Mouse (Mus musculus) brain, embryonic 14.5 days (tissue): ENCODE data around the gene Pan3. TPM values are rescaled to one million over a fixed set of nuclear protein-coding genes. Genes with fewer than 3 reads are reported as not detected.
"Not testable (repeated sequence)": the region's sequence is repeated elsewhere in the genome, so short reads cannot be mapped to it uniquely, and the experiment has no call there.

Source experiments
- DNase-seq: peaks from one replicate; pipeline ENCODE4 v3.0.0-alpha.2; 2011; ENCODE audit warnings: low read depth
- CTCF ChIP-seq: fragments of 200-500 bp; IDR thresholded peaks from 2 replicates; pipeline ENCODE4 v1.5.1; 2012; ENCODE audit warnings: inconsistent platforms, mild to moderate bottlenecking, moderate library complexity, borderline replicate concordance; ENCODE audit not compliant: insufficient read depth, insufficient read length; ENCODE audit errors: extremely low read depth
- POLR2A ChIP-seq: fragments of 200-500 bp; IDR thresholded peaks from 2 replicates; pipeline ENCODE4 v1.6.1; 2012; ENCODE audit warnings: mild to moderate bottlenecking, inconsistent platforms, borderline replicate concordance; ENCODE audit not compliant: poor library complexity, insufficient read depth, insufficient read length, severe bottlenecking; ENCODE audit errors: extremely low read depth
- polyA plus RNA-seq: library from polyadenylated mRNA; depleted of rRNA; stranded (reverse); fragments of >200 nt; gene quantifications from 2 replicates; pipeline ENCODE4 v1.2.3, GENCODE M21; 2012

Pan3 gene
- polyA plus RNA-seq, 1 experiment: 54.6 TPM

DNA sequence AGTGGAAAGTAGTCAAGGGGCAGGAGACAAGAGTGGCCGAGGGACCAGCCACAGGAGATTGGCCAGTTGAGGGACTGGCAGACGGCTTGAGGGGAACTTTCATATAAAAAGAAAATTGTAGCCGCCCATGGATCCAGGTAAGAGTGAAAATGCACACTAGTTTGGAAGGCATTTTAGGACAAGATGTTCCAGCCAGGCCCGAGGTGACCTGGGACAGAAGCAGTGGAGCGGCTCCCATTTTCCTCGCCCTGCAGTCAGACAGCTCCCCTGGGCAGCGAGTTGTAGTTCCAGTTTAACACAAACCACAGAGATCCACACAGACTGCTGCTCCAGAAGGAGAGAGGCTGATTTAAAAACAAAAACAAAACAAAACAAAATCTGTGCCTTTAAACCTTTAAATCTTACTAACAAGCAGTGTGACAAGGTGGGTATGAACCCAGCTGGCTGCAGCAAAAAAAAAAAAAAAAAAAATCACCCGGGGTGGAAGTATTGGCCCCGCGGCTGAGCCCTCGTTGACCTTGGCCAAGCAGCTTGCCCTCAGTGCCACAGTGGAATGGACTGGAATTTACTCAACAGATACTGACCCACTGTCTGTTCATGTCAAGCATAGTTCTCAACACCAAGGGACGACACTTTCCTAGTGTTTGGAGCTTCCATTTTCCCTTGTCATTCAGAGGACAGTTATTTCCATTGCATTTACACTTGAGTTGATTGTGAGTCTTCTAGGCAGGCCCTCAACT is 119.2 kb downstream of the Pan3 start:
- no peak for DNase-seq

DNA sequence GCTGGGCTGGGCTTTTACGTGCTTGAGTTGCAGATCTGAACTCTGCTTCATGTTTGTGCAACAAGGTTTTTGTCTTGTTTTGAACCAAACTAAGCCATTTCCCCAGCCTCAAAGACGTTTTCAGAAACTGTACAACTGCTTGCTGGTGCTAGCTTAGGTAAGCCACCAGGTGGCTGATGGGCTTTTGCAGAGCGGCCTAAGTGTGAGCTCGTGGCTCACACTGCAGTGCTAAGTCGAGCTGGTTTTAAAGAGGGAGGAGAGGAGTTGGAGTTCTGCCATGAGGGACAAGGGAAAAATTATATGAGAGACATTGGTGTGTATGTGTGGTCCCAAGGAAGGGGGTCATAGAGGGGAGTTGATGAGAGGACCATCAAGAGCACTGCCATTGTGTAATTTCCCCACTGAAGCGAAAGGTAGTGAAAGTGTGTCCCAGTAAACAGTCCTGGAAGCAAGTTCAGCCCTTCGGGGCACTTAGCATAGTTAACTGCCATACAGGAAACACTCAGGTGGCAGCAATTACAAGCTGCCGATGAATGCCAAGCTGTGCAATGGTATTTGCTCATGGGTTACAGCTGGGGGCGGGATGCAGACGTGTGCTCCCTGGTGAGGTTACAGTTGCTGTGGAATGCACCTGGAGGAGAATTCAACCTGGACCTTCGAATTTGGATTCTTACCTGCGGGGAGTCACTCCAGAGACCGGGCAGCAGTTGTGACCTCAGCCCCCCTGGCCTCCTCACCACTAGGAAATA is 122.1 kb downstream of the Pan3 start:
- TF ChIP-seq POLR2A (no peak), CTCF (no peak)
- no peak for DNase-seq

More for the DNA sequence above, 119.2 kb downstream of the Pan3 start:
- TF ChIP-seq CTCF (no peak), POLR2A (no peak)

DNA sequence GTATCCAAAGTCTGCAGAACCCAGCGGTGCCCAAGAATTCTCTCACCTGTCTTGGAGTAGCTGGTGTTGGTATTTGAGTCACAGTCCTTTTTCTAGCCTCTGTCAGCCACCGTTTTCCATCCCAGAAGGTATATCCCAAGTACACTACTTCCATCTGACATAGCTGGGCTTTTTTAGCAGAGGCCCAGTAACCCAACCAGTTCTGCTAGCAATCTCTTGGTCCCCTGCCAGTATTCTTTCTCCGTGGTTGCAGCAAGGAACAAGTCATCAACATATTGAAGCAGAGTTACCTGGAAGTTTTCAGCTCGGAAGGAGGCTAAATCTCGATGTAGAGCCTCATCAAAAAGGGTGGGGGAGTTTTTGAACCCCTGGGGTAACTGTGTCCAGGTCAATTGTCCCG is 127.7 kb downstream of the Pan3 start:
- not testable (repeated sequence) for DNase-seq

DNA sequence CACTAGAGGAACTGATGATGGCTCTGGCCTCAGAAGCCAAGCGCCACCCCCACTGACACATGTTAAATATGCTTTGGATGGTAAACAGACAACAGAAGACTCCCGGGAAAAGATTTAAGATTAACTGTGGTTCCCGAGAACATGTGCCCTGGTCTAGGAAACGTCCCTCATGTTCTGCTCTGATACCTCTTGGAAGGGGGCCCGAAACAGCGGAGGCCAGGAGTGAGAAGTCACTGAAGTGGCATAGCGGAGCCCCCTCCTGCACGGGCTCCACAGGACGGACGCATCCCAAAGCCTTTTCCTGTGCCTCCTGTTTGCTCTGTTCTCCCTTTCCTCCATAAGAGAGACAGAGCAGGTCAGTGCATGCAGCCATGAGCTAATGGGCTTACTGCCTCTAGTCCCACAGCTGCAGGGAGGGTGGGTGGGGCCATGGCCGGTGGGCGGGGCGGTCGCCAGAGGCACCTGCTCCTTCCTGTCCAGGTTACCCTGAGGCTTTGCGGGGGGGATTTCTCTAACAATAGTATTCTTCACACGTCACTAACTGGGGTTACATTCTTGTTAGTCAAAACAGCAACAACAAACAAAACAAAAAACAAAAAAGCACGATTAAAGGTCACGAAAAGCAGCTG is 133.7 kb downstream of the Pan3 start:
- no peak for TF ChIP-seq POLR2A
- no peak for TF ChIP-seq CTCF
- DNase-seq: no peak

DNA sequence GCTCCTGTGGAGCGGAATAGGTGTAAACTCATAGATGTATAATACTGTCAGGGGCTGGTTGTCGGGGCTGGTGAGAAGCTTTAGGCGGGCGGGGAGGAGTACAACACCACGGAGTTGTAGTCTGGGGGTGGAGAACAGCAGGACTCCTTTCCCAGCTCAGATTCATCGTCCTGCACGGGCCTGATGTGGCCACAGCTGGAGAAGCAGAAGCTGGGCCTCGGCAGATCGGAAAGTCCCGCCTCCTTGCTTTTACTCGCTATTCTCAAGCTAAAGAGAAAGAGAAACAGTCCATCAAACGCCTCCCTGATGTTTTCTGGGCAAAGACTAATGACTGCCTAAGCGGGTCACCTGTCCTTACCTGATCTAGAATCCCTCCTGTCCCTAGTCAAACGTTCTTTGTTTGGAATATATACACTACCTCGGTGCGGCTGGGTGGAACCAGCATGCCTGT is 134.2 kb downstream of the Pan3 start:
- TF ChIP-seq POLR2A (no peak), CTCF (no peak)
- DNase-seq: no peak

DNA sequence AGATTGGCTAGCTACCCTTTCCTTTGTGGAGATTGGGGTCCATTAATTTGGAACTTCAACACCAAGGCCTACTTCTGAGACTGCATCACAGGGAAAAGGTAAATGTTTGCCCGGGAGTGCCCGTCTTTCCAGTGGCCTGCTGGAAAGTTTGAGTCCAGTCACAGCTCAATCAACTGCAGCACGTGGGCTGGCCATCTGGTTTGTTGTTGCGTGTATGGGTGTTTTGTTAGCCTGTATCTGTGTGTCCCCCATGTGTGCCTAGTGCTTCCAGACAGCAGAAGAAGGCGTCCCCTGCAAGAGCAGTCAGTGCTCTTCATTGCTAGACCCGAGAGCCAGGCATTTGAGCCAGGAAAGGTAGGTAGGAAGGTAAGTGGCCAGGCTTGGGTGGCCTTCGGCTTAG is 135.5 kb downstream of the Pan3 start:
- DNase-seq: no peak
- TF ChIP-seq CTCF (no peak), POLR2A (no peak)

DNA sequence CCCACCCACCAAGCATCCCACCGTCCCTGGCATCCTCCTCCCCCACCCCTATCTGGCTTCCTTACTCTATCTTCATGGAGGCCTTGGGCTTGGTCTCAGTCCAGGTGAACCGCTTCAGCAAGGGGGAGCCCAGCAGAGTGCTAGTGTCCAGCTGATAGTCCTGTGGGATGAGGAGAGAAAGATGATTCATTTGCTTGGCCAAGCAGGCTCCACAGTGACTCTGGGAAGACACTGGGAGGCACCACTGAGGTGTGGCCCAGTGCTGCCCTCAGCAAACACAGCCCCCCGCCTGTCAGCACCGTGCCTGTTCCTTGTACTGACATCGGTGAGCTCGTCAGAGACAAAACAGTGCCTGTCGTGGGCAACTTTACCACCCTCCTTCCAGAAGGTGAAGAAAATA is 136.4 kb downstream of the Pan3 start:
- TF ChIP-seq CTCF (no peak), POLR2A (no peak)
- DNase-seq: no peak

DNA sequence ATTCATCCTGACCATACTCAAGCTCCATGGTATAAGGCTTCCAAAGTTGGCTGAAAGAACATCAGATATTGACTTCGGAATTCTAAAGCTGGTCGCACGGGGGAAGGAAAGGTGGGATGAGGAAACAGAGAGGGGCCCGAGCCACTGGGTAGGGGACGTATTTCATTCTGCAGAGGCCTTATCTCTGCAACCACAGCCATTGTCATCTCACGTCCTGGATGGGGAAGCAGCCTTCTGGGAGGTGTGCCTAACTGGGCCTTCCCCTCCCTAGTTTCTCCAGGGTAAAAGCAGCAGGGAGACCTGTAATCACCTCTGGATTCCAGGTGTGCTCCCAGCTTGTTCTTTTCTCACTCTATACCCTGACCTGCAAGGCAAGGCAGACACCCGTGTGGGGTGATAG is 142.7 kb downstream of the Pan3 start:
- no peak for DNase-seq
- no peak for TF ChIP-seq CTCF

DNA sequence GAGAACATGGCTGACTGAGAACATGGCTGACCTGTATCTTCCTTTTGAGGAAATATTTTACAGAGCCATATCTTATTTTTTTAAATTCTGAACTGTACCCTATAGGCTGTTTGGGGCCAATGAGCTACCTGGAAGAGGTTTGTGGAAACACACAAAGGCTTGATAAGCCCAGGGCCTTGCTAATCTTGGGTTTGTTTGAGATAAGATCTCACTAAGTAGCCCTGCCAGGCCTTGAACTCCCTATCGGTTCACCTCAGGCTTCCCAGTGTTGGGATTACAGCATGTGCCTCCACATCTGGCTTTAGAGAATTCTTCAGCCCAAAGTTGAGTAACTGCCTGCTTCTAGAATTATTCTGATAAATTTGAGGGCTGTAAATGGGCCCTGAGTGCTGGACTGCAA is 143.6 kb downstream of the Pan3 start:
- TF ChIP-seq CTCF: no peak
- TF ChIP-seq POLR2A: no peak
- no peak for DNase-seq

DNA sequence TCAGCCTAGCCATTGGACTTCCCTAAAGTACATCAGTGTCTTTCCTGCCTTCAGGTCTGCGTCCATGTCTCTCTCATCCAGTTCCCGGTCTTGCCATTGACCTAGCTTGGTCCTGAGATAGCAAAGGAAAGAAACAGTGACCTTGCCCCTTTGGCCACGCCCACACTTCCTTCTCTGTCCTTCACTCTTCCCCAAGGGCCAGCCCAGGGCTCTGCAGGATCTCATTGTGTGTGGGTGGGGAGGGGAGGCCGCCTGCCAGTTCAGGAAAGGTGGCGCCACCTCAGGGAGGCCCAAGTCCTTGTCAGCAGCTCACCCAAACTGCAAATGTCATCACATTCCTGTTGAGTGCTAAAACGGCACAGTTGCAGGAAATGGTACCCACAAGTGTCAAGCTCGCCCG is 144.6 kb downstream of the Pan3 start:
- no peak for TF ChIP-seq POLR2A
- no peak for TF ChIP-seq CTCF

DNA sequence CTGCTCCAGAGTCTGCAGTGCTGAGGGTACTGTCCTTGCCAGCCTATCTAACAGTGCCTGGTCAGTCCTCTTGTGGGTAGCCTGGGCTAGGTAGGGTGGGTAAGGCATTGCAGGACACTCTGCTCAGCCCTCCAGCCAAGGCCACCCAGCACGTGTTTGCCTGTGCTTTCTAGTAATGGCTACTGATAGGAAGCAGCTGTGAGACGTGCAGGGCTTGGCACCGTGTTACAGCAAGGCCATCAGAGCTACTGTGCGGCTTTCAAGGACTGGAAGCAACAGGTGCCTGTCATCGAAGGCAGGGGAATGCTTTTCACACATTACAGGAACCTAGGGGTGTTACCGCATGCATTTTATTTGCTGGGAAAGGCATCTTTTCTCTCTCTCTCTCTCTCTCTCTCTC is 147.0 kb downstream of the Pan3 start:
- no peak for DNase-seq
- TF ChIP-seq CTCF: no peak
- TF ChIP-seq POLR2A: no peak

More for the DNA sequence above, 144.6 kb downstream of the Pan3 start:
- no peak for DNase-seq

DNA sequence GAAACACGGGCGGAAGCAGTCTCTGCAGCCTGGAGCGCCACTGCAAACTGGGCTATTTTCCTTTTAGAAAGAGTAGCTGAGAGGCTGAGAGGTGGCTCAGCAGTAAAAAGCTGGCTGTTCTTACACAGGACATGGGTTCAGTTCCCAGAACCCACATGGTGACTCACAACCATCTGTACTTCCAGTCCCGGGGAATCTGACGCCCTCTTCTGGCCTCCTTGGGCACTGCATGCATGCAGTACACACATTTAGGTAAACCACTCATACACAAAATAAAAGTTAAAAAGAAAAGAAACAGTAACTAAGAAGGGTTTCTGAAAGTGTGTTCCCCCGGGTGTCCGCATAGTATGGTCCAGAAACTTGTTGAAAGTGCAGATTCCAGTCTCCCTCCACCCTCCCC is 149.2 kb downstream of the Pan3 start:
- no peak for TF ChIP-seq CTCF
- no peak for TF ChIP-seq POLR2A
- DNase-seq: no peak
